Comparison of ENCODE assay signal across 11 mouse cellular contexts in genomic region chr5:104239674-104240378, GRCm38 (mm10). TPM values are rescaled to one million over a fixed set of nuclear protein-coding genes. Genes with fewer than 3 reads are reported as not detected.
DNase-seq lines count a peak whose midpoint lies in the region; ATAC-seq and TF ChIP-seq lines count a peak whose summit lies in the region.
"Had no signal": no experiment of that assay in that cellular context is flagged by ENCODE, and none has a peak within 500 bp of the region (broad histone marks: within the 10 kb centered on the region; RNA-seq: fewer than 3 reads in every experiment).

No protein-coding gene starts in this region.

- H3K4me3 ChIP-seq in left cerebral cortex, adult 2 months, result no peak overlapping the region
- no peak overlapping the region for H3K4me3 ChIP-seq in kidney, embryonic 15.5 days (replicated peaks)
- H3K4me3 ChIP-seq in midbrain, embryonic 16.5 days (ENCODE audit: low read depth, low read length), result no peak overlapping the region
- H3K4me3 ChIP-seq: liver, embryonic 13.5 days had no signal

- H3K27me3 ChIP-seq in kidney, embryonic 15.5 days, result no peaks in the 10 kb centered on the region
- H3K27me3 ChIP-seq in midbrain, embryonic 16.5 days (ENCODE audit: control insufficient read depth, insufficient read depth, low read depth, low read length), result no peaks in the 10 kb centered on the region
- H3K27me3 ChIP-seq: liver, embryonic 13.5 days had no signal

- no peak overlapping the region for H3K27ac ChIP-seq in left cerebral cortex, adult 2 months
- H3K27ac ChIP-seq in kidney, embryonic 15.5 days, result peak overlapping the region; percentile 72
- no peak overlapping the region for H3K27ac ChIP-seq in midbrain, embryonic 16.5 days (ENCODE audit: low read length)
- H3K27ac ChIP-seq: liver, embryonic 13.5 days had no signal

- H3K4me2 ChIP-seq in kidney, embryonic 15.5 days, result no peak overlapping the region
- H3K4me2 ChIP-seq in midbrain, embryonic 16.5 days (ENCODE audit: low read length), result no peak overlapping the region
- H3K4me2 ChIP-seq: liver, embryonic 13.5 days had no signal

- H3K9me3 ChIP-seq in kidney, embryonic 15.5 days (replicated peaks), result 0 out of 2 replicates have a peak, but pooled peaks cover 3% of the 10 kb centered on the region
- no peaks in the 10 kb centered on the region for H3K9me3 ChIP-seq in midbrain, embryonic 16.5 days (replicated peaks; ENCODE audit: control insufficient read depth, low read length, poor library complexity, severe bottlenecking)
- H3K9me3 ChIP-seq: liver, embryonic 13.5 days had no signal

- H3K36me3 ChIP-seq in kidney, embryonic 15.5 days, result no peaks in the 10 kb centered on the region
- H3K36me3 ChIP-seq in midbrain, embryonic 16.5 days (ENCODE audit: control insufficient read depth, insufficient read depth, low read length), result no peaks in the 10 kb centered on the region
- H3K36me3 ChIP-seq: liver, embryonic 13.5 days had no signal

- no peak overlapping the region for H3K9ac ChIP-seq in kidney, embryonic 15.5 days
- no peak overlapping the region for H3K9ac ChIP-seq in midbrain, embryonic 16.5 days (ENCODE audit: low read depth, low read length)
- H3K9ac ChIP-seq: liver, embryonic 13.5 days had no signal

- intact Hi-C loops in left cerebral cortex, adult 2 months (cut with DNase I), result no loop called here

- WGBS in kidney, embryonic 15.5 days, result 62% methylated on average over 9 of the region's 9 CpGs
- WGBS in midbrain, embryonic 16.5 days, result 84% methylated on average over 9 of the region's 9 CpGs

- peaks cover 6% of the 10 kb centered on the region; the same call in 1 of the 2 replicates for H3K4me1 ChIP-seq in kidney, embryonic 15.5 days
- H3K4me1 ChIP-seq in midbrain, embryonic 16.5 days (ENCODE audit: control insufficient read depth, insufficient read depth, low read length), result no peaks in the 10 kb centered on the region
- H3K4me1 ChIP-seq: liver, embryonic 13.5 days had no signal

- TF ChIP-seq CTCF in left cerebral cortex, adult 2 months (IDR thresholded peaks at IDR 0.05), result no peak

- no peak for ATAC-seq in kidney, embryonic 15.5 days (replicated peaks; ENCODE audit: low FRiP score)
- no peak for ATAC-seq in midbrain, embryonic 16.5 days

- peak; percentile 4 for DNase-seq in left cerebral cortex, adult 11 months (ENCODE audit: low spot score)
- DNase-seq in left cerebral cortex, adult 2 months (ENCODE audit: extremely low spot score in 1 of 2, low spot score in 2 of 2), result no peak
- DNase-seq in gastrocnemius, adult 8-10 months (ENCODE audit: low spot score in 2 of 2), result peak; percentile 28 to 34
- peak; percentile 10 to 56 for DNase-seq in lung, postnatal 4 days
- no peak for DNase-seq in thymus, adult 18-20 months
- DNase-seq in spleen, postnatal 10 days (ENCODE audit: low spot score in 2 of 2), result no peak
- DNase-seq: liver, embryonic 13.5 days had no signal

RNA-seq across cellular contexts. Expression of gene Dmp1, which starts 37.4 kb away (rescaled TPM):
- 1 to 10 TPM; 6.0 to 6.8 TPM for total RNA-seq in left cerebral cortex, adult 2 months (2021)
- 1 to 10 TPM in 1 of 4 experiments, under 1 TPM in 3; 0.51 to 1.2 (median 0.68) TPM for total RNA-seq in gastrocnemius, adult 8-10 months (2022)
- 0.06 and 15.6 TPM in 2 replicates for polyA plus RNA-seq in kidney, embryonic 15.5 days (2015; fragmentation: Nextera tagmentation; extraction: Ambion mirVana)
- 0.21 and 1.6 TPM in 2 replicates for polyA plus RNA-seq in midbrain, embryonic 16.5 days (2015; fragmentation: Nextera tagmentation; extraction: Ambion mirVana)
- polyA plus RNA-seq: liver, embryonic 13.5 days; neural tube, embryonic 14.5 days had no signal

RNA-seq across cellular contexts. Expression of gene Ibsp, which starts 59.1 kb away (rescaled TPM):
- total RNA-seq in left cerebral cortex, adult 2 months (2021), result under 1 TPM; 0.23 to 0.37 TPM
- total RNA-seq in gastrocnemius, adult 8-10 months (2022), result not detected
- 0.14 and 160 TPM in 2 replicates for polyA plus RNA-seq in kidney, embryonic 15.5 days (2015; fragmentation: Nextera tagmentation; extraction: Ambion mirVana)
- polyA plus RNA-seq in midbrain, embryonic 16.5 days (2015; fragmentation: Nextera tagmentation; extraction: Ambion mirVana), result 1.0 and 9.2 TPM in 2 replicates
- polyA plus RNA-seq: heart, postnatal 0 days; liver, embryonic 13.5 days had no signal

Comparison
In these comparisons a context has a peak if more than half of its experiments do, and no peak if none do; other contexts are left out.
1. DNase-seq: peak in left cerebral cortex, adult 11 months (single experiment), gastrocnemius, adult 8-10 months (2 of 2) and lung, postnatal 4 days (2 of 2); none in left cerebral cortex, adult 2 months (0 of 2), thymus, adult 18-20 months (0 of 2) and spleen, postnatal 10 days (0 of 2).